Mouse (Mus musculus) hindbrain, embryonic 12.5 days (tissue): ENCODE results near the gene Pofut1. TPM values are rescaled to one million over a fixed set of nuclear protein-coding genes. Genes with fewer than 3 reads are reported as not detected.
"Not testable (repeated sequence)": the region's sequence is repeated elsewhere in the genome, so short reads cannot be mapped to it uniquely, and the experiment has no call there.

ENCODE experiments used
- ATAC-seq: fragments of 200-750 bp; cut with Nextera tagmentation; 2 replicates; pipeline ENCODE4 v1.8.0; 2017; ENCODE audit warnings: moderate TSS enrichment; ENCODE audit not compliant: low FRiP score
- H3K27ac ChIP-seq: fragments of 300-500 bp; sonication (generic); 2 replicates; pipeline ENCODE4 v1.5.1; 2016; ENCODE audit warnings: mild to moderate bottlenecking
- H3K27me3 ChIP-seq: fragments of 300-500 bp; sonication (generic); 2 replicates; pipeline ENCODE4 v1.6.1; 2016; ENCODE audit warnings: mild to moderate bottlenecking
- H3K36me3 ChIP-seq: fragments of 300-500 bp; sonication (generic); 2 replicates; pipeline ENCODE4 v1.6.1; 2016; ENCODE audit warnings: mild to moderate bottlenecking
- H3K4me1 ChIP-seq: fragments of 300-500 bp; sonication (generic); 2 replicates; pipeline ENCODE4 v1.6.1; 2016
- H3K4me2 ChIP-seq: fragments of 300-500 bp; sonication (generic); replicated peaks from 2 replicates; pipeline ENCODE4 v1.6.1; 2016; ENCODE audit warnings: mild to moderate bottlenecking
- H3K4me3 ChIP-seq: fragments of 300-500 bp; sonication (generic); 2 replicates; pipeline ENCODE4 v1.5.1; 2016; ENCODE audit warnings: mild to moderate bottlenecking
- H3K9ac ChIP-seq: fragments of 300-500 bp; sonication (generic); 2 replicates; pipeline ENCODE4 v1.6.1; 2016; ENCODE audit warnings: mild to moderate bottlenecking, moderate library complexity
- H3K9me3 ChIP-seq: fragments of 300-500 bp; sonication (generic); replicated peaks from 2 replicates; pipeline ENCODE4 v1.6.1; 2016; ENCODE audit warnings: mild to moderate bottlenecking
- WGBS: fragments of 180-500 bp; shearing (Covaris S2); methylation state at CpG from one replicate; pipeline ENCODE4 v1.1.7; 2016; 5-methylcytosine and 5-hydroxymethylcytosine counted together
- polyA plus RNA-seq: library from polyadenylated mRNA; unstranded; fragments of >200 nt; fragmentation: Nextera tagmentation; extraction: Ambion mirVana; gene quantifications from 2 replicates; pipeline ENCODE4 v1.2.1, GENCODE M21; 2016

Gene Pofut1
- polyA plus RNA-seq, 1 experiment from 2014 or later, result 5.6 TPM

DNA sequence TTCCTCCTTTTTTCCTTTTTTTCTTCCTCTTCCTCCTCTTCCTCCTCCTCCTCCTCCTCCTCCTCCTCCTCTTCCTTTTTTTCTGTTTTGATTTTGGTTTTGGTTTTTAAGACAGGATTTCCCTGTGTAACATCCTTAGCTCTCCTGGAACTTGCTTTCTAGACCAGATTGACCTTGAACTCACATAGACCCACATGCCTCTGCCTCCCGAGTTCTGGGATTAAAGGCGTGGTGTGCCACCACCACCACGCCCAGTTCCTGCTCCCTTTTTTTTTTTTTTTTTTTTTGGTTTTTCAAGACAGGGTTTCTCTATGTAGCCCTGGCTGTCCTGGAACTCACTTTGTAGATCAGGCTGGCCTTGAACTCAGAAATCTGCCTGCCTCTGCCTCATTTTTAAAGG is 34.2 kb downstream of the Pofut1 start:
- not testable (repeated sequence) for H3K4me2 ChIP-seq, H3K36me3 ChIP-seq, H3K9me3 ChIP-seq, H3K27me3 ChIP-seq, ATAC-seq, H3K9ac ChIP-seq, H3K4me3 ChIP-seq, H3K4me1 ChIP-seq, H3K27ac ChIP-seq
- WGBS, result 91% methylated on average over 3 of the region's 3 CpGs

DNA sequence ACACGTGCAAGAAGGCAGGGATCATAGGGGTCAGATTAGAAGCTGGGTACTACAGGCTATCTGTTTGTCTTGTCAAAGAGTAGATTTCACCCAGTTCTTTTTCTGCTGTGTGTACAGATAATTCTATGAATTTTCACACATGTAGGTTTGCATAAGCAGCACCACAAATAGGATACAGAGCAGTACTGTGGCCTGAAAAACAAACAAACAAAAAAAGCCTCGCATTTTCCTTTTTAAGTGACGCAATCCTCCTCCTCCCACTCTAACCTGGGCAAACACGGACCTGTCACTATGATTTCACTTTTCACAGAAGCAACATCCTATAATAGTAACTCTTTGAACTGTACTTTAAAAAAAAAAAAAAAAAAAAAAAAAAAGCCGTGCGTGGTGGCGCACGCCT is 35.1 kb downstream of the Pofut1 start:
- Histone ChIP-seq H3K9ac (no peak overlapping the region), H3K27me3 (no peaks in the 10 kb centered on the region), H3K36me3 (no peaks in the 10 kb centered on the region), H3K4me2 (no peak overlapping the region), H3K4me3 (no peak overlapping the region), H3K4me1 (no peaks in the 10 kb centered on the region), H3K27ac (no peak overlapping the region), H3K9me3 (no peaks in the 10 kb centered on the region)
- no peak for ATAC-seq
- 91% methylated on average over 6 of the region's 8 CpGs for WGBS

DNA sequence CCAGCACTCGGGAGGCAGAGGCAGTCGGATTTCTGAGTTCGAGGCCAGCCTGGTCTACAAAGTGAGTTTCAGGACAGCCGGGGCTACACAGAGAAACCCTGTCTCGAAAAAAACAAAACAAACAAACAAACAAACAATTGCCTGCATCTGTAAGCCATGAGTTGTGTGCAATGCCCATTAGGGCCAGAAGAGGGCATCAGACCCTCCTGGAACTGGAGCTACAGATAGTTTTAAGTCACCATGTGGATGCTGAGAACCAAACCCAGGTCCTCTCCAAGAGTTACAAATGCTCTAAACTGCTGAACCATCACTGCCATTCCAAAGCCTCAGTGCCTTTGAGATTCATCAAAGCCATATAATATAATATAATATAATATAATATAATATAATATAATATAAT is 35.5 kb downstream of the Pofut1 start:
- H3K4me2 ChIP-seq, ATAC-seq, H3K9me3 ChIP-seq, H3K4me3 ChIP-seq, H3K27me3 ChIP-seq, H3K27ac ChIP-seq, H3K9ac ChIP-seq, H3K4me1 ChIP-seq, H3K36me3 ChIP-seq: not testable (repeated sequence)
- 98% methylated on average over 5 of the region's 5 CpGs for WGBS

DNA sequence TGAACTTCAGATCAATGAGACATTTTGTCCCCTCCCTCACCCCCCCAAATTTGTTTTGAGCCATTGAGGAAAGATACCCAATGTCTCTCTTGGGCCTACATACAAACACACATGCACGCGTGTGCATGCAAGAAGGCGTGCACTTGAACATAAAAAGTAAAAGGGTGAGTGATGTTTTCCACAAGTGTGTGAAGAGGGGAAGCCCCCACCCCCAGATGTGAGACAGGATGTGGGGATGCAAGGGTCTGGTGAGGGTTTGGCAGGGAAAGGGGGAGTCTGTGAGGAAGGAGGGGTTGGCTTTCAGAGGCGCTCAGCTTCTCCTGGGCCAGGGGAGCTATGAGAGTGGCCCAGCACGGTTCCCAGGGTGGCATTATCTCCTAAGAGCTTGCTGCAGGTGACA is 37.0 kb downstream of the Pofut1 start:
- Histone ChIP-seq H3K27me3 (no peaks in the 10 kb centered on the region), H3K9ac (no peak overlapping the region), H3K9me3 (no peaks in the 10 kb centered on the region), H3K36me3 (no peaks in the 10 kb centered on the region), H3K27ac (no peak overlapping the region), H3K4me2 (no peak overlapping the region), H3K4me3 (no peak overlapping the region), H3K4me1 (no peaks in the 10 kb centered on the region)
- ATAC-seq, result no peak
- 93% methylated on average over 5 of the region's 5 CpGs for WGBS

DNA sequence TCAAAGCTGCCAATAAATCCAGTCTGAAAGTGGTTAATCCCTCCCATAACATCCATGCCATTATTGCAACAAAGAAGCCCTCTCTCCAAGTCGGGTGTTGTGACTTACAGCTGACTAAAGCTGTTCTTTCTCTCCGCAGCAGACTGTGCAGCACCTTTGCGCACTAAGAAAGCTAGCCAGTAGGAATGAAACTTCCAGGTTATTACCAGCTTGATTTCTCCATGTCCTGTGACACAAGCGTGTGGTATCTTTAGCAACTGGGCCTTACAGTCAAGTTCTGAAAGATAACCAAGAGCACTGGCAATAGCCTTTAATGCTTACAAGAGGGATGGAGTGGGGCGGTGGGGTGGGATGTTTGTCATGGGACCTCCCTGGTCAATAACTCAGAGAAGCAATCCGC is 42.6 kb downstream of the Pofut1 start:
- no peak overlapping the region for H3K4me2 ChIP-seq
- no peak overlapping the region for H3K9ac ChIP-seq
- H3K4me1 ChIP-seq, result no peaks in the 10 kb centered on the region
- H3K36me3 ChIP-seq, result no peaks in the 10 kb centered on the region
- H3K27ac ChIP-seq, result no peak overlapping the region
- H3K9me3 ChIP-seq, result no peaks in the 10 kb centered on the region
- no peak for ATAC-seq
- H3K4me3 ChIP-seq, result no peak overlapping the region
- WGBS, result 89% methylated on average over 6 of the region's 6 CpGs
- no peaks in the 10 kb centered on the region for H3K27me3 ChIP-seq

DNA sequence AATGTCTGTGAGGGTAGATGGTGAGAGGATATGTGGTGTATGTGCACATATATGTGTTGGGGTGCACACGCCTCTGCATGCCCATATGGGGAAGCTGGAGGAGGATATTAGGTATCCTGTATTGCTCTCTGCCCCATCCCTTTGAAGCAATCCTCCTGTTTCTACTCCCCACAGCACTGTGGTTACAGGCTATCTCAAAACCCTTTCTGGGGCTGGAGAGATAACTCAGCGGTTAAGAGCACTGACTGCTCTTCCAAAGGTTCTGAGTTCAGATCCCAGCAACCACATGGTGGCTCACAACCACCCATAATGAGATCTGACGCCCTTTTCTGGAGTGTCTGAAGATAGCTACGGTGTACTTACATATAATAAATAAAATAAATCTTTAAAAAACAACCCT is 45.2 kb downstream of the Pofut1 start:
- 83% methylated on average over 4 of the region's 4 CpGs for WGBS
- no peaks in the 10 kb centered on the region for H3K9me3 ChIP-seq
- H3K27me3 ChIP-seq, result no peaks in the 10 kb centered on the region
- H3K36me3 ChIP-seq, result no peaks in the 10 kb centered on the region
- peaks cover 5% of the 10 kb centered on the region for H3K4me1 ChIP-seq
- H3K27ac ChIP-seq, result no peak overlapping the region
- H3K4me3 ChIP-seq, result no peak overlapping the region
- no peak overlapping the region for H3K4me2 ChIP-seq
- no peak overlapping the region for H3K9ac ChIP-seq
- ATAC-seq, result no peak

DNA sequence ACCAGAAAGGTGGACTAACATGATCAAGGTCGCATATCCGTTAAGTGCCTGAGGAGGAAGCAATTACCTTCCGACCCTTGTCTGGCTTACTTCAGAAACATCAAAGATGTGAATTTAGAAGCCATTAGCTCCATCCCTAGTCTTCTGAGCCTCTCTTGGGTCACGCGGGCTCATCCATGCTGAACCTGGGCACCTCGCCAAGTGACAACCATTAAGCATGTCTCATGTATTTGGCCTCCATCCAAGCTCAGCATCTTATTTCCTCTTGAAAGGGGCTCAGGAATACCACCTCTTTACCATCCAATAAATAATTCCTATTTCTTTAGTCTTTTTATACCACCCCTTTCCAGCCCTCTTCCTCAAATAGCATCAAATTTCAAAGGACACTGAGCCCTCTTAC is 46.5 kb downstream of the Pofut1 start:
- no peak overlapping the region for H3K4me3 ChIP-seq
- H3K27ac ChIP-seq, result no peak overlapping the region
- H3K4me2 ChIP-seq, result no peak overlapping the region
- peaks cover 17% of the 10 kb centered on the region for H3K4me1 ChIP-seq
- no peaks in the 10 kb centered on the region for H3K27me3 ChIP-seq
- no peaks in the 10 kb centered on the region for H3K36me3 ChIP-seq
- WGBS, result 64% methylated on average over 6 of the region's 6 CpGs
- no peaks in the 10 kb centered on the region for H3K9me3 ChIP-seq
- no peak for ATAC-seq
- H3K9ac ChIP-seq, result no peak overlapping the region

DNA sequence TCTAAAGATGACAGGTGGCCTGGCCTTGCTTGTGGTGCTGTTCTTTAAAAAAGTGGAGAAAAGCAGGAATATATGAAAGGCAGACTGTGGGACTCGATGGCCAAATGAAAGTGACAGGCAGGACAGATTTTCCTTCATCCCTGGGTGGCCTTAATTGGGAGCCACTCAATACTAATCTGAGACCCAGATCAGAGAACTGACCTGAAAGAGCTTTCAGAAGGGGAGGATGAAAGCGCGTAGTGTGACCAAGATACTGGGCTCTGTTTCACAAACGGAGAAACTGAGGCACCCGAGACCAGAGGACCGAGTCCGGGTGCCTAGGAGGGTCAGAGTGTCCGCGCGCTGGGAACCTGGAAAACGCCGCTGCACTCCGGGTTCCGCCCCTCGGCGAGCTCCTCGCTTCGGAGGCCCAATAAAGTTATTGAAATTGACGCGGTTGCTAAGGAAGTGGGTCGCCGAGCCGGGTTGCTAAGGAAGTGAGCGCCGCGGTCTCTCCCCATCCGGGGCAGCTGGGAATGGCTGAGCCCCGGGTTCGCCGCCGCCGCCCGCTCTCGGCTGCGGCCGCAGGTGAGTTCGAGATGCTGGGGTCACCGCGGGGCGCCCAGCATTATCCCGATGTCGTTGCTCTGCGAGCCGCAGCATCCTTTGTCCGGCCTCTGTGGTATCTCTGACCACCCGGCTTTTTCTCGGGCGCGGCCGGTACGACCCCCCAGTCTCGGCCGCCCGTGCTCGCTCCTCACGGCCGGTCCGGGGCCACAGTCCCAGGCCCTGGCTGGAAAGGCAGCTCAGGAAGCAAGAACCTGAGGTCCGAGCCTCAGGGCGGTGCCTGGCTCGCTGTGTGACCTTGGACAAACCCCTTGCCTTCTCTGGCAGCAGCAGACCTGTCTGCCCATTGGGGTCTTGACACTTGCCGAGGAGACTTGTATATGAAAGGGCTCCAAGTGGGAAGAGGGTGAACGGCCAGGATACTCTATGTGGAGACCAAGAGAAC is 49.9 kb downstream of the Pofut1 start, which contains the start of gene Kif3b:
Gene Kif3b, plus strand, starts transcription at position 476 of the 991 bp plus-strand sequence.
- no peaks in the 10 kb centered on the region for H3K27me3 ChIP-seq
- peaks cover 17% of the 10 kb centered on the region for H3K4me1 ChIP-seq
- peak within 1 kb of the TSS; percentile 19; the same call in 1 of the 2 replicates for H3K27ac ChIP-seq
- peak within 1 kb of the TSS; percentile 95 for H3K9ac ChIP-seq
- no peaks in the 10 kb centered on the region for H3K9me3 ChIP-seq
- WGBS, result under 1% methylated on average over 63 of the region's 63 CpGs
- H3K4me3 ChIP-seq, result peak within 1 kb of the TSS; percentile 89
- ATAC-seq, result peak; percentile 89
- H3K36me3 ChIP-seq, result no peaks in the 10 kb centered on the region
- peak within 1 kb of the TSS; percentile 87 for H3K4me2 ChIP-seq

DNA sequence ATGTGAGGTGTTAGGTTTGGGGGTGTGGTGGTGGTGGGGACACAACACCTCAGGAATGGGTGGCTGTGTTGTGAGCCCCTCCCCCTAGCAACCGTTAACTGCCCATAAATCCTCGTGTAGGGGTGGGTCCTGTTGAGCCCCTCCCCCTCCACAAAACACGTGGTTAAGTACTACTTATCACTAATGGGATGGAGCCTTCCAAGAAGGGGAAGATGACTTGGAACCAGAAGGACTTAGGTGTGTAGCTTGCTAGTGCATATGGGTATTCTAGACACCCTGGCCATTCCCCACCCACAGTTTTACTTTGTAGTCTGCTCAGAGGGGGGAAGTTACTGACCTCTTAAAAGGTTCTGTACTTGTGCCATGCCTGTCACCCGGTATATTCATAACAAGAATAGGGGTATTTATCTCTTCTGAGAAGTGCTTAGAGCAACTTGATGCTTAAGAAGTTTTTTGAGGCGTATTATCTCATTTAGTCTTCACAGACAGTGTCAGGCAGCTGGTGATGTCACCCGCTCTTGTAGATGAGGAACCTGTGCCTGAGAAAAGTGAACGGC is 51.0 kb downstream of the Pofut1 start:
- WGBS, result 55% methylated on average over 7 of the region's 7 CpGs
- H3K9ac ChIP-seq, result peak overlapping the region; percentile 95; the same call in 1 of the 2 replicates
- ATAC-seq, result no peak

DNA sequence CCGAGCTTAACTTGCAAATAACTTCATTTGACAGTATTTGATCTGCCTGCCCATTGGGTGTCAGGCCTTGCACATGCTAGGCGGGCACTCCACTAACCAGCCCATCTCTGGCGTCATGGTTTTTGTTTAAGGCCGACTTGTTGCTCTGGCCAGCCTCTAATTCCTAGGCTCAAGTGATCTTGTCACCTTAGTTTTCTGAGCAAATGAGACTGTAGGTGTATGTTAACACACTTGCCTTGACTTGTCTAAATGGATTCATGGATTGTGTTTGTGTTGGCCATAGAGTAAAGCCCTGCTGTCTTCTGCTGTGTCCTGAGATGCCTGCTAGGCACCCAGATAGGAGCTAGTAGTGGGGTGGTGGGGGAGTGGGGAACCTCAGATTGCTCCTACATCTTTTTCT is 53.9 kb downstream of the Pofut1 start:
- Histone ChIP-seq H3K9ac (no peak overlapping the region), H3K4me3 (no peak overlapping the region), H3K4me1 (peaks cover 17% of the 10 kb centered on the region), H3K27me3 (no peaks in the 10 kb centered on the region), H3K27ac (no peak overlapping the region), H3K4me2 (no peak overlapping the region), H3K9me3 (no peaks in the 10 kb centered on the region), H3K36me3 (no peaks in the 10 kb centered on the region)
- 90% methylated on average over 4 of the region's 4 CpGs for WGBS
- ATAC-seq, result no peak

More for the DNA sequence above, 51.0 kb downstream of the Pofut1 start:
- Histone ChIP-seq H3K36me3 (no peaks in the 10 kb centered on the region), H3K9me3 (no peaks in the 10 kb centered on the region), H3K27me3 (no peaks in the 10 kb centered on the region), H3K4me2 (peak overlapping the region; percentile 87), H3K27ac (no peak overlapping the region), H3K4me3 (peak overlapping the region; percentile 89), H3K4me1 (peaks cover 17% of the 10 kb centered on the region)

DNA sequence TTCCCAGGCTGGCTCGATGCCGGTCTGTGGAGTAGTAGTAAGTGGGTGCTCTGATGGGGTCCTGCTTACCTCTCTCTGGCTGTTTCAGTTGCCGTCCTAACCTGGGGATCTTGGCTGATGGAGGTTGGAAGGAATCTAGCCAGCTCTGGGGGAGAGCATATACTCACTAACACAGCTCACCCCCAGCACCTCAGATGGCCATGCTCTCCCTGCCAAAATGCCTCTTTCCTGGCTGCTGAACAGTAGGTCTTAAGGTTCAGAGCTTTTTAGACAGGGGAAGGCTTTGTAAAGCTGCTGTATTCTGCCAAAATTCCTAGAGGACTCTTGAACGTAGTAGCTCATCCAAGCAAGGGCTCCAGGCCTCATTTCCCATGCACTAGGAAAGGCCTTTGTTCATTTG is 56.4 kb downstream of the Pofut1 start:
- Histone ChIP-seq H3K9me3 (no peaks in the 10 kb centered on the region), H3K4me2 (no peak overlapping the region), H3K27ac (no peak overlapping the region), H3K4me1 (peaks cover under 1% of the 10 kb centered on the region), H3K9ac (no peak overlapping the region), H3K27me3 (no peaks in the 10 kb centered on the region), H3K36me3 (no peaks in the 10 kb centered on the region), H3K4me3 (no peak overlapping the region)
- WGBS, result 86% methylated on average over 4 of the region's 4 CpGs
- ATAC-seq, result no peak

DNA sequence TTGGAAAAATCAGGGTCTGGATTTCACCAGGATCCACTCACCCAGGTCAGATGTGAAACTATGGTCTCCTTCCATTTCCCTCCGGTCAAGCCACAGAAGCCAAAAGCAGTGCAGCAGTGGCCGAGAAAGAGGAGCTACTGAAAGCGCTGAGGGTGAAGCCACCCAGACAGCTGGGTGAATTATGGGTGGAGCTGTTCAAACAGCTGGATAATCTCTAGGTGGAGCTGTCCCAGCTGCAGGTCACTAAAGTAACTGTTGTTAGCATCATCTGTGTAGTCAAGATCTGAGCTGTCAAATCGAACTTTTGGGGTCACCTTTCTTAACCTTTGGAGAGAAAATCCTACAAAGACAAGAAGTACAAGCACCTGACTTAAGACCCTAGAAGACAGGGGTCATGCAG is 57.1 kb downstream of the Pofut1 start:
- Histone ChIP-seq H3K4me2 (no peak overlapping the region), H3K27me3 (no peaks in the 10 kb centered on the region), H3K36me3 (no peaks in the 10 kb centered on the region), H3K9ac (no peak overlapping the region), H3K9me3 (no peaks in the 10 kb centered on the region), H3K27ac (no peak overlapping the region), H3K4me3 (no peak overlapping the region), H3K4me1 (no peaks in the 10 kb centered on the region)
- 81% methylated on average over 4 of the region's 4 CpGs for WGBS
- ATAC-seq, result no peak

DNA sequence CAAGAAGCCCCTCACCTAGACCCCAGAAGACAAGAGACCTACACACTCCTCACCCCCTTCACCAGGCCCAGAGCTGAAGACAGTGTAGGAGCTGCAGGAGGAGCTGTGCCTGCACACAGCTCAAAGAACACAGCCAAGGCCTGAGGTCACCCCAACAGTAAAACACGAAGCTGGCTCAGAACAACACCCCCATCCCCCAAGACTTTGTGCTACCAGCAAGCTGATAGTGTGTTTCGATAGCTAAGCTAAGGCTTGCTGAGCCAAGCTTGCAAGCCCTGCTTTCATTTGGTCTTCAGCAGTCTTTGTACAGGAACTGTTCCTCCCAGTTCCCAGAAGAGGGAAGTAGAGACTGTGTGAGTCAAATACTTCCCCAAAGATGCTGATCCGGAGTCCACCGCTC is 57.5 kb downstream of the Pofut1 start:
- Histone ChIP-seq H3K4me2 (no peak overlapping the region), H3K9ac (no peak overlapping the region), H3K36me3 (no peaks in the 10 kb centered on the region), H3K4me1 (no peaks in the 10 kb centered on the region), H3K27me3 (no peaks in the 10 kb centered on the region), H3K9me3 (no peaks in the 10 kb centered on the region), H3K4me3 (no peak overlapping the region), H3K27ac (no peak overlapping the region)
- WGBS, result 77% methylated on average over 4 of the region's 4 CpGs
- ATAC-seq, result no peak
